Mouse (Mus musculus) spleen, postnatal 36 days (tissue): Measurements from ENCODE around the gene Ubr4.
A peak's percentile ranks its signal among the peaks of the same experiment; 100 is the strongest.

ENCODE experiments used
- DNase-seq, 2 experiments: peaks; one replicate each; pipeline ENCODE4 v3.0.0; 2022; ENCODE audit warnings: low spot score in 2 of 2, mixed read lengths in 1 of 2

Ubr4 gene

DNA sequence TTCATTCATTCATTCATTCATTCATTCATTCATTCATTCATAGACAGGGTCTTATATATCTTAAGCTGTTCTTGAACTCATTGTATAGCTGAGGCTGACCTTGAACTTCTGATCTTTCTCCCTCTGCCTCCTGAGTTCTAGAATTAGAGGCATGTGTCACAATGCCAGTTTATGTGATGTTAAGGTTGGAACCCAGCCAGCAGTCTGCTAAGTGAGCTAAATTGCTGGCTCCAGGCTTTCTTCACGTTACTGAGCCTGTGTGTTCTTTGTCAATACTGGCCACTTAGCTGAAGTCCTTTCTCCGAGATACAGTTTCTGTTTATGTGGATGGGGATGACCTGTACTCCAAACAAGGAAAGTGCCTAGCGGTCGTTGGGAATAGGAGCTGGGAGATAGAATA is 78.5 kb downstream of the Ubr4 start:
- DNase-seq = no peak

DNA sequence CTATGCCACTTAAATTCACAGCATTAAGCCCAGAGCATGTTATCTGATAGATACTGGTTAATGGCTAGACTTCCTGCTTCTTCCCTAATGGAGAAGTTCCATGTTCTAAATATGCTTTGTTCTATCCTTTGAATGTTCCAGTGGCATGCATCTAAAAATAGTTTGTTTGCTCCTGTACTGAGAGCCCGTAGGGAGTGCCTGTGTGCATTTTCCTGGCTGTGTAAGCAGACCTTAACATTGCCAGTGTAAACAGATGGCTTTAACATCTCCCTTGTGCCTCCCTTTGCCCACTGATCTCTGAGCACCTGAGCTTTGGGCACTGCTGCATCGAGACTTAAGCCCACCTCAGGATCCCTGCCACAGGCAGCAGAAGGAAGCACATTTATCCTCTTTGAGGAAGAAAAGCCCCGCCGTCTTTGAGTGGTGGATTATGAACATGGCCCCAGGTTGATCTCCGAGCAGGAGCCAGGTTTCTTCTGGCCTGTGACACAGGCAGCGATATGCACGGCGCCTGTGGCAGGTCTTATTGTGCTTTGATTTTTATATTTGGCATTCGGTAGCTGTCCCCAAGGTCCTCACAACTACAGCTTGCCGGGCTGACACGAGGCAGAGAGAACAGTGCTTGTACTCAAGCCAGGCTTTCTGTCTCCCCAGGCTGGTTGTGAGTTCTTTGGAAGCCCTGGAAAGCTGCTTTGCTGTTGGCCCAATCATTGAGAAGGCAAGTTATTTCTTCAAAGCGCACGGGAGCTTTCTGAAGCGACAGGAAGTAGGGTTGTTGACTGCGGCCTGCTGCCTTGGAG is 80.8 kb downstream of the Ubr4 start:
- DNase-seq = no peak

GRCm38 (mm10) chr4:139441244-139441643 is 88.8 kb downstream of the Ubr4 start:
- no peak for DNase-seq

GRCm38 (mm10) chr4:139441806-139442205 is 89.4 kb downstream of the Ubr4 start:
- DNase-seq = no peak

DNA sequence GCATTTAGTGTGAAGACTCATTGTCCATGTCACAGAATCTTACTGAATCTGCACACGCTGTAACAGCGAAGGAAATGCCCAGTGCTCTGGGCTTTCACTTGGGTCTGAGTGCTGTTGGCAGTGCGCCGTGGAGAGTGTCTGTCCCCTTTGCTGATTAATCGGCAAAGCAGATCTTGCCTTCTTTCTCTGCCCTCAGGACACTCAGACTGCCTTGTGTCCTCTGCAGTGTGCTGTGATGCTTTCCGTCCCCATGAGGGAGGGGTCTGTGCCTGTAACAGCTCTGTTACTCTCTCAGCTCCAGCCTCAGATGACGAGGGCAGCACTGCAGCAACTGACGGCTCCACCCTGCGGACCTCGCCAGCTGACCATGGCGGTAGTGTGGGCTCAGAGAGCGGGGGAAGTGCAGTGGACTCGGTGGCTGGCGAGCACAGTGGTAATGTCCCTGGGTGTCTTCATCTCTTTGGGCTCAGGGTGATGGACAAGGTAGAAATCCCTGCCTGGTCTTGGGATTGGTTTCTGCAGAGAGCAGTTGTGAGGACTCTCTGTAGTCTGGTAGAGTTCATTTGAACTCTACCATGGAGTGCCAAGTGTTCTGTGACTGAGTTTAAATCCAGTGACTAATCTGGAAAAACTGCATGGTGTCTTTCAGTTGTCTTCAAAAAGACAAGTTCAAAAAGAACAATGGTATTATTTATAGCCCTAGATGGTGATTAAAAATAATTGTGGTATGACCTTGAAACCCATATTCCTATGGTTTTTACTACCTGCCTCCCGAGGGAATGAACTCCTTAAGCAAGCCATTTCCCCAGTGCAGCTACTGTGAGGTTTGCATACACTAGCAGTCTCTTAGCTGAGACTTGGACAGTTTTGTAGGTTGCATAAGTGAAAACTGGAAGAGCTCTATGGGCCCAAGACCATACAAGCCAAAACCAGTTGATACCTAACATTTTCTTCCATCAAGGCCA is 90.3 kb downstream of the Ubr4 start:
- no peak for DNase-seq

- no peak for DNase-seq
Observed at GRCm38 (mm10) chr4:139444315-139444714, 91.9 kb downstream of the Ubr4 start.

- DNase-seq = no peak
Observed at GRCm38 (mm10) chr4:139446176-139446575, 93.8 kb downstream of the Ubr4 start.

DNA sequence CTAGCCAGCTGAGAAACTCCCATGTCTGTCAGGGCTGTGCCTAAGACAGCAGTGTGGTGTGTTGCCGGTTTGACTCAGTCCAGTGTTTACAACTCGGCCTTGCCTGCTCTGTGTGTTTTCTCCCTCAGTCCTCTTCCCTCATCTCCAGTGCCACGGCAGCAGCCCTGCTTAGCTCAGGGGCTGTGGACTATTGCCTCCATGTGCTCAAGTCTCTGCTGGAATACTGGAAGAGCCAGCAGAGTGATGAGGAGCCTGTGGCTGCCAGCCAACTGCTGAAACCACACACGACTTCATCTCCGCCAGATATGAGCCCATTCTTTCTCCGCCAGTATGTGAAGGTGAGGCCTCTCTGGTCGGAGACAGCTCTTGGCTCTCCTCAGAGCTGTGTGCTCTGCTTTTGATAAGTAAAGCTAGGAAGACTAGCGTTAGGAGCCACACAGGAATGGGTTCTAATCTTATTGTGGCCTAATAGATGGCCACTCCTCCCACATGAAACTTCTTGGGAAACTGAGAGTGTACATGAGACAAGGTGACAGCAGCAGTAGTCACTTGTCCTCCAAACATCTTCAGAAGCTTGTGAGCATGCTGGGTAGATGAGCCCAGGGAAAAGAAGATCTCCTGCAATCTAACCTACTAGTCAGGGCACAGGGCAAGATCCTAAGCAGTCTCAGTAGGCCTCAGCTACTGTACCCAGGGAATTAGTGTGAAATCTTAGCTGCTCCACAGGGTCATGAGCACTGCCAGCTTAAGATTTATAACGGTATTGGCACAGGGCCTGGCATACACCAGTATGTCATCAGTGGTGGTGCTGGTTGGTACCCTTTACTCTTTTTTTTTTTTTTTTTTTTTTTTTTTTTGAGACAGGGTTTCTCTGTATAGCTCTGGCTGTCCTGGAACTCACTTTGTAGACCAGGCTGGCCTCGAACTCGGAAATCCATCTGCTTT is 94.6 kb downstream of the Ubr4 start:
- no peak for DNase-seq

- DNase-seq = no peak
Observed at GRCm38 (mm10) chr4:139452944-139453700, 100.7 kb downstream of the Ubr4 start.

DNA sequence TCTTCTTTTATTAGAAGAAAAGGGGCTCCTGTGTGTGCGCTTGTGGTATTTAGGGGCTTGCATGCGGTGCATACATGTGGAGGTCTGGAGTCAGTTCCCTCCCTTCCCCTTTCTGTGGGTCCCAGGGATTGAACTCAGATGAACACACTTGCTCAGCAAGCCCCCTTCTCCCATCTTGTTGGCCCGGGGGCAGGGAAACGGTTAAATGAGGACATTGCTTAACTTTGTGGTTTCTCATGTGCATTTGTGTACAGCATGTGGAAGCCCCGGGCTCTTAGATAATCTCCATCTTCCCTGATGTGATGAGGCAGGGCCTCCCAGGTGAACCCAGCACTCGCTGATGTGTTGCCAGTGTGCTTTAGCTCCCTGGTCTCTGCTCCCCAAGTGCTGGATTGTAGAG is 101.9 kb downstream of the Ubr4 start:
- DNase-seq = no peak

- DNase-seq = no peak
Observed at GRCm38 (mm10) chr4:139459970-139460369, 107.6 kb downstream of the Ubr4 start.

DNA sequence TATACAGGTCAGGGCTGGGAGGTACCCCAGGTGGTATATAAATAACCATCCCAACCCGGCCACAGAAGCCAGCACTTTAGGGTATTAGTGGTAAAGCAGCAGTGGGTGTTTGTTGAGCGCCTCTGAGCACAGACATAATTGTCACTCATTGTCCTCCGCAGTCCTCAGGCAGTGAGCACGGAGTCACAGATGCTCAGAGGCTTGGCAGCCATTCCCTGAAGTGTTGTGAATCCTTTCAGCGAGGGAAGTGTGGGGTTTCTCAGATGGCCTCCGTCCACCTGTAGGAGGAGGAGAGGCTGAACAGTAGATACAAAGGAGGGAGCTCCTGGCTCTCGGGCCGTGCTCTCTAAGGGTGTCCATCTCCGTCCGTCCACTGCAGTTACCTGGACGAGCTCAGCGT is 111.8 kb downstream of the Ubr4 start:
- DNase-seq = no peak

GRCm38 (mm10) chr4:139466541-139466940 is 114.1 kb downstream of the Ubr4 start:
- no peak for DNase-seq

DNA sequence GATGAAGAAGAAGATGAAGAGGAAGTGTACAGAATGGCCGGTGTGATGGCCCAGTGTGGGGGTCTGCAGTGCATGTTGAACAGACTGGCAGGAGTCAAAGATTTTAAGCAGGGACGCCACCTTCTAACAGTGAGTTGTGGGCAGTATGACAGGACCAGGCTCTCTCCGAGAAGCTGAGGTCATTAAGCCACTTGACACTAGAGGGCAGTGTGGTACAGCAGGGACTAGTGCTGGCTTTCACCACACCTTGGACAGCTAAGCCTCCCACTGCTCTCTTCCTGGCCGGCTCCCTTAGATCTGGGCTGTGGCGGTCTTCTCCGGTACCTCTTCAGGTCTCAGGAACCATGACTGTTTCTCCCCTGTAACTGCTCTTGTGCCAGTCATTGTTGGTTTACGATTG is 117.8 kb downstream of the Ubr4 start:
- peak; percentile 48 to 57 for DNase-seq

DNA sequence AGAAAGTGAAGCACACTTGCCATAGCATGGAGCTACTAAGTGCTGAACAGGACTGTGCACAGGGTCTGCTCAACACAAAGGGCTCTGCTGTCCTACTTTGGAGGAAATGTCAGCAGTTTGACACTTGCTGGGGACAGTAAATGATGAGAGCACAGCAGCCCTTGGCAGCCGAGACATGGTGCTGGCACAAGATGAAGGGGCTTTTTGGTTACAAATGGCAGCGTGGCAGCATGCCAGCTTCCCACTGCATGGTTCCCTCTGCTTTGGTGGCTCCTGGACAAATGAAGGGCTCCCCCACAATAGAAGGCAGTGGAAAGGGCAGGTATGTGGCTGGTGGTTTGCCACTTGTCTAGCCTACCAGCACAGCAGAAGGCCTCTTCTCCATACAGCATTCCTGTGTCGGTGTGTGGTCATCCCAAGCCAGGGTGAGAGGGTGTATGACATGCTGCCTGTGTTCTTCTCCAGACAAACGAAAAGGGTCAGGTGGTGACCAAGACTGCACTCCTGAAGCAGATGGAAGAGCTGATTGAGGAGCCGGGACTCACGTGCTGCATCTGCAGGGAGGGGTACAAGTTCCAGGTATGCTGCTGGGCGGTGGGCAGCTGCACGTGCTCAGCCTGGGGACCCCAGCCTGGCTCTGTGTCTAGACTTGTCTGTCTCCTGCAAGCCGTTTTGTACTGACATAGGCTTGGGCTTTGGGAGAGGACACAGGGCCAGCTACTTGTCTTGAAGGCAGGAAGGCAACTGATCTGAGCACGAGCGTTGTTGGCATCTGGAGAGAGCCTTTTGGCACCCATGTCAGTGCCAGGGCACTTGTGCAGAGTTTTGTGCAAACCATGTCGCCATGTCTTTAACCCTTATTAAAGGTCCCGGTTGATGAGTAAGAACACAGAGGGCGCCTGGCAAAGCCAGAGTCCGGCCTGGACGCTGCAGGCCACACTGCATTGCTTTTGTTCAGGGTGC is 124.5 kb downstream of the Ubr4 start:
- no peak for DNase-seq

- no peak for DNase-seq
Observed at GRCm38 (mm10) chr4:139477983-139478382, 125.6 kb downstream of the Ubr4 start.

DNA sequence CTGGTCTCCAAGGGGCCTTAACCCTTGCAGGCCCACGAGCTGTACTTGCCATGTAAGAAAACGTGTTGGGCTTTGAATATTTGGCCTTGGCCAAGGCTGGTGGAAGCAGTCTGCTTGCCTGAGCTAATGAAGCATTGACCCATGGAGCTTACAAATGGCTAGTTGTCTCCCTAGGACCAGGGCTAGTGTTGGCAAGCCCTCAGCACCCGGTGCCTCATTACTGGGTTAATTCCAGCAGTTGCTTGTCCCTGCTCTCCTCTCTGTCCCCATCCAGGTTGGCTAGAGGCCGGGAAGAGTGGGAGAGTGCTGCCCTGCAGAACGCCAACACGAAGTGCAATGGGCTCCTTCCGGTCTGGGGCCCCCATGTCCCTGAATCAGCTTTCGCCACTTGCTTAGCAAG is 126.8 kb downstream of the Ubr4 start:
- DNase-seq = no peak

DNA sequence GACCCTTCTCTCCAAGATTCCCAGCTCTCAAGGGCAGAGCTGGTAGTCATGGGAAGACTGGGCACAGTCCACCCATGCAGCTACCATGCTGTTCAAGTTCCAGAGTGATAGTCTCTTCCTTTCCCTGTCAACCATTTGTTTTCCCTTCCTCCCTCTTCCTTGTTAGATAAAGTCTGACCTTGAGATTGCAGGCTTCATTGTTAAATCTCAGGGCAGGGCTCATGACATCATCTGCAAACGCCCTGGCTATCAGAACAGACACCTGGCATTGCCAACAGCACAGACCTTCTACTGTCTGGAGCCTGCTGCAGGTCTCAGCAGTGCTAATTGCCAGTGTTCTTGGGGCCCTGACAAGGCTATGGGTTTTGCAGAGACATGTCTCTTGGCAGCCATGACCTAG is 129.0 kb downstream of the Ubr4 start:
- DNase-seq = no peak

GRCm38 (mm10) chr4:139483461-139484105 is 131.2 kb downstream of the Ubr4 start:
- no peak for DNase-seq
